Mouse (Mus musculus) hindbrain, embryonic 14.5 days (tissue): ENCODE measurements around the gene Lin28a. TPM values are rescaled to one million over a fixed set of nuclear protein-coding genes. Genes with fewer than 3 reads are reported as not detected.

Experiments used
- polyA plus RNA-seq: library from polyadenylated mRNA; unstranded; fragments of >200 nt; fragmentation: Nextera tagmentation; extraction: Ambion mirVana; gene quantifications from 2 replicates; pipeline ENCODE4 v1.2.1, GENCODE M21; 2014

The Lin28a gene
- polyA plus RNA-seq, 1 experiment from 2014 or later: 0.13 TPM

Other genes starting within 250 kb of the Lin28a start
- gene Rps6ka1, start 131.0 kb downstream of the Lin28a start, polyA plus RNA-seq: 25.3 and 25.7 TPM in 2 replicates
- 1,104 and 1,147 TPM in 2 replicates for gene Hmgn2, start 50.2 kb downstream of the Lin28a start, polyA plus RNA-seq
- gene Dhdds, start 17.9 kb downstream of the Lin28a start, polyA plus RNA-seq: 49.3 and 49.6 TPM in 2 replicates
- gene Zfp683, start 35.0 kb upstream of the Lin28a start, polyA plus RNA-seq: not detected in 2 replicates
- 3.0 and 4.7 TPM in 2 replicates for gene Crybg2, start 42.0 kb upstream of the Lin28a start, polyA plus RNA-seq
- 1.7 and 2.4 TPM in 2 replicates for gene Cd52, start 76.2 kb upstream of the Lin28a start, polyA plus RNA-seq
- gene Ubxn11, start 83.7 kb upstream of the Lin28a start, polyA plus RNA-seq: 17.5 and 22.2 TPM in 2 replicates
- 429 and 442 TPM in 2 replicates for gene Sh3bgrl3, start 109.9 kb upstream of the Lin28a start, polyA plus RNA-seq
- 19.2 and 20.3 TPM in 2 replicates for gene Cep85, start 168.3 kb upstream of the Lin28a start, polyA plus RNA-seq
- gene Gm7534, start 184.2 kb upstream of the Lin28a start, polyA plus RNA-seq: not detected in 2 replicates
- 0.13 TPM in 1 of 2 replicates, not detected in the other for gene Catsper4, start 208.5 kb upstream of the Lin28a start, polyA plus RNA-seq
- 0.13 and 0.31 TPM in 2 replicates for gene Cnksr1, start 219.6 kb upstream of the Lin28a start, polyA plus RNA-seq
- 0.32 TPM in 1 of 2 replicates, not detected in the other for gene E130218I03Rik, start 224.8 kb upstream of the Lin28a start, polyA plus RNA-seq
- 12.5 and 14.4 TPM in 2 replicates for gene Zfp593, start 226.8 kb upstream of the Lin28a start, polyA plus RNA-seq
- 0.35 and 0.87 TPM in 2 replicates for gene Gm30191, start 228.1 kb upstream of the Lin28a start, polyA plus RNA-seq
- 16.4 and 16.9 TPM in 2 replicates for gene Grrp1, start 235.3 kb upstream of the Lin28a start, polyA plus RNA-seq